Mouse (Mus musculus) megakaryocyte, adult 5-6 weeks (primary cell): ENCODE results near the gene Slit1. TPM values are rescaled to one million over a fixed set of nuclear protein-coding genes. Genes with fewer than 3 reads are reported as not detected.

ENCODE experiments used
- ATAC-seq: 2 replicates; pipeline ENCODE4 v1.8.0; 2016; ENCODE audit warnings: mild to moderate bottlenecking, inconsistent platforms; ENCODE audit not compliant: poor library complexity, severe bottlenecking
- total RNA-seq, 2 experiments: library from RNA; stranded (forward) in 1 of 2; stranded (reverse) in 1 of 2; fragments of 153-499, 151-499 nt in 1 of 2; fragments of 221-1000, 200-1000 nt in 1 of 2; gene quantifications; 2 replicates each; pipeline versions ENCODE4 v1.2.3 to v1.2.4; 2015 to 2017

The Slit1 gene
- total RNA-seq, 2 experiments from 2014 or later, result 0.29 TPM; not detected in 1

- no peak for ATAC-seq
These were observed 53.4 kb downstream of the Slit1 start for GRCm38 (mm10) chr19:41690064-41690463.

- no peak for ATAC-seq
These were observed 55.2 kb downstream of the Slit1 start for GRCm38 (mm10) chr19:41688251-41688650.

GRCm38 (mm10) chr19:41687836-41688235 is 55.6 kb downstream of the Slit1 start:
- no peak for ATAC-seq

GRCm38 (mm10) chr19:41686194-41686593 is 57.3 kb downstream of the Slit1 start:
- ATAC-seq, result no peak

- no peak for ATAC-seq
These were observed 57.9 kb downstream of the Slit1 start for GRCm38 (mm10) chr19:41685453-41686086.

GRCm38 (mm10) chr19:41684874-41685273 is 58.6 kb downstream of the Slit1 start:
- ATAC-seq, result no peak

GRCm38 (mm10) chr19:41683951-41684350 is 59.5 kb downstream of the Slit1 start:
- no peak for ATAC-seq

- ATAC-seq, result no peak
These were observed 63.2 kb downstream of the Slit1 start for GRCm38 (mm10) chr19:41680267-41680666.

GRCm38 (mm10) chr19:41679028-41679427 is 64.4 kb downstream of the Slit1 start:
- ATAC-seq, result no peak

GRCm38 (mm10) chr19:41677575-41677974 is 65.9 kb downstream of the Slit1 start:
- no peak for ATAC-seq

- ATAC-seq, result no peak
These were observed 67.9 kb downstream of the Slit1 start for GRCm38 (mm10) chr19:41675583-41675982.

GRCm38 (mm10) chr19:41674366-41674765 is 69.1 kb downstream of the Slit1 start:
- ATAC-seq, result no peak

- ATAC-seq, result no peak
These were observed 70.6 kb downstream of the Slit1 start for GRCm38 (mm10) chr19:41672836-41673235.

- ATAC-seq, result no peak
These were observed 72.5 kb downstream of the Slit1 start for GRCm38 (mm10) chr19:41670931-41671330.

- no peak for ATAC-seq
These were observed 73.0 kb downstream of the Slit1 start for GRCm38 (mm10) chr19:41670473-41670872.

GRCm38 (mm10) chr19:41669747-41670342 is 73.6 kb downstream of the Slit1 start:
- ATAC-seq, result no peak

- no peak for ATAC-seq
These were observed 75.9 kb downstream of the Slit1 start for GRCm38 (mm10) chr19:41667591-41667990.

GRCm38 (mm10) chr19:41665941-41666340 is 77.5 kb downstream of the Slit1 start:
- no peak for ATAC-seq

- no peak for ATAC-seq
These were observed 79.8 kb downstream of the Slit1 start for GRCm38 (mm10) chr19:41663506-41664242.

- no peak for ATAC-seq
These were observed 82.0 kb downstream of the Slit1 start for GRCm38 (mm10) chr19:41661466-41661865.

GRCm38 (mm10) chr19:41660999-41661374 is 82.5 kb downstream of the Slit1 start:
- ATAC-seq, result no peak
